Mouse (Mus musculus): ENCODE data around the gene Kcnk2. TPM values are rescaled to one million over a fixed set of nuclear protein-coding genes. Genes with fewer than 3 reads are reported as not detected.

Gene Kcnk2
- polyA plus RNA-seq, 1 experiment from 2014 or later = 7.9 TPM

- H3K27ac ChIP-seq (replicated peaks) = no peak overlapping the region
- no peak overlapping the region for H3K9ac ChIP-seq
- WGBS = 53% methylated on average over 4 of the region's 4 CpGs
- H3K36me3 ChIP-seq = no peaks in the 10 kb centered on the region
- H3K9me3 ChIP-seq (replicated peaks) = no peaks in the 10 kb centered on the region
- no peak overlapping the region for H3K4me3 ChIP-seq (replicated peaks)
- no peak for ATAC-seq (ENCODE audit: insufficient number of reproducible peaks, low FRiP score, low TSS enrichment, low read depth)
- no peaks in the 10 kb centered on the region for H3K27me3 ChIP-seq
- peaks cover 10% of the 10 kb centered on the region; the same call in 1 of the 2 replicates for H3K4me1 ChIP-seq
- no peak overlapping the region for H3K4me2 ChIP-seq (replicated peaks)
Measured at GRCm38 (mm10) chr1:189403139-189403538, 1.1 kb upstream of the Kcnk2 start.

DNA sequence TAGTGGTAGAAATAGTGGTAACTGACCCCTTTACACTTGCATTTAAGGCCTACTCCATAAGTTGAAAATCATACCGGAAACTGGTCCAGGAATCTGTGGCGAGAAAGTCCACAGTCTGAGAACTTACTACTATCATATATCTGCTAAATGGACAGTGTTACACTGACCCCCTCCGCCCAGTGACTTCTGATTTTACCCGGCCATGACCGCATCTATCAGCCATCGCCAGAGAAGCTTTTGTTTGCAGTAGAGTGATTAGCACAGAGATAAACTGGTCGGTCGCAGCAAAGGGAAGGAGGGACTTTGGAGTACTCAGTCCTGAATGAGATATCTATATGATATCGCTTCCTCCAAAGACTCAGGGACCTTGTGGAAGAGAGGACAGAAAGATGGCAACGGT, 15.2 kb downstream of the Kcnk2 start:
- no peak for ATAC-seq (ENCODE audit: insufficient number of reproducible peaks, low FRiP score, low TSS enrichment, low read depth)
- H3K27ac ChIP-seq (replicated peaks) = no peak overlapping the region
- no peaks in the 10 kb centered on the region for H3K9me3 ChIP-seq (replicated peaks)
- no peak overlapping the region for H3K4me2 ChIP-seq (replicated peaks)
- H3K4me3 ChIP-seq (replicated peaks) = no peak overlapping the region
- no peaks in the 10 kb centered on the region for H3K36me3 ChIP-seq
- no peaks in the 10 kb centered on the region for H3K4me1 ChIP-seq
- no peak overlapping the region for H3K9ac ChIP-seq
- 92% methylated on average over 10 of the region's 10 CpGs for WGBS
- no peaks in the 10 kb centered on the region for H3K27me3 ChIP-seq

- WGBS = 76% methylated on average over 2 of the region's 2 CpGs
- H3K36me3 ChIP-seq = no peaks in the 10 kb centered on the region
- no peak overlapping the region for H3K9ac ChIP-seq
- H3K9me3 ChIP-seq (replicated peaks) = no peaks in the 10 kb centered on the region
- no peaks in the 10 kb centered on the region for H3K4me1 ChIP-seq
- H3K27ac ChIP-seq (replicated peaks) = no peak overlapping the region
- H3K4me2 ChIP-seq (replicated peaks) = no peak overlapping the region
- ATAC-seq (ENCODE audit: insufficient number of reproducible peaks, low FRiP score, low TSS enrichment, low read depth) = no peak
- H3K27me3 ChIP-seq = no peaks in the 10 kb centered on the region
- H3K4me3 ChIP-seq (replicated peaks) = no peak overlapping the region
Measured at GRCm38 (mm10) chr1:189386141-189386540, 15.9 kb downstream of the Kcnk2 start.

GRCm38 (mm10) chr1:189367722-189368121, 34.4 kb downstream of the Kcnk2 start:
- Histone ChIP-seq H3K27me3 (no peaks in the 10 kb centered on the region), H3K4me2 (replicated peaks) (no peak overlapping the region), H3K9ac (no peak overlapping the region), H3K9me3 (replicated peaks) (no peaks in the 10 kb centered on the region), H3K27ac (replicated peaks) (no peak overlapping the region), H3K36me3 (no peaks in the 10 kb centered on the region), H3K4me1 (no peaks in the 10 kb centered on the region), H3K4me3 (replicated peaks) (no peak overlapping the region)
- WGBS = 59% methylated on average over 4 of the region's 4 CpGs
- no peak for ATAC-seq (ENCODE audit: insufficient number of reproducible peaks, low FRiP score, low TSS enrichment, low read depth)

GRCm38 (mm10) chr1:189364188-189364587, 37.9 kb downstream of the Kcnk2 start:
- Histone ChIP-seq H3K27me3 (no peaks in the 10 kb centered on the region), H3K27ac (replicated peaks) (no peak overlapping the region), H3K4me3 (replicated peaks) (no peak overlapping the region), H3K4me2 (replicated peaks) (no peak overlapping the region), H3K9ac (no peak overlapping the region), H3K9me3 (replicated peaks) (no peaks in the 10 kb centered on the region), H3K36me3 (no peaks in the 10 kb centered on the region), H3K4me1 (no peaks in the 10 kb centered on the region)
- no peak for ATAC-seq (ENCODE audit: insufficient number of reproducible peaks, low FRiP score, low TSS enrichment, low read depth)
- WGBS = 64% methylated on average over 5 of the region's 5 CpGs

DNA sequence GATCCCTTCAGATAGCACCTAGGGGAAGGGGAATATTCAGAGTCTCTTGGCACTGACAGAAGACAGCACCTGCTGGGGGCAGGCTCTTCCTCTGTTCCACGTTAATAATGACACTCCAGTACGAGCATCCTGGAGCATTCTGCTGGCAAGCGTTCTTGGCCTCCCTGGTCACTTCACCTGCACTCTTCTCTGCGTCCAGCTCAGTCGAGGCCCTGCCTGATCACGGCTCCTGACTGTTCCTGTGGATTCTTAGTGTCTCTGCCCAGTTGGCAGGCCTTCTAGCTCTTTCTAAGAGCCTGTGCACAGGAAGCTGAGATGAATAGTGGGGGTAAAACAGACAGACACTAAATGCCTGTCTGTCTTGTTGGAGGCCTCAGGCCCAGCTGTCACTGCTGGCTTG, 39.5 kb downstream of the Kcnk2 start:
- WGBS = 57% methylated on average over 6 of the region's 6 CpGs

GRCm38 (mm10) chr1:189359699-189360098, 42.4 kb downstream of the Kcnk2 start:
- Histone ChIP-seq H3K27me3 (no peaks in the 10 kb centered on the region), H3K9ac (no peak overlapping the region), H3K9me3 (replicated peaks) (no peaks in the 10 kb centered on the region), H3K4me2 (replicated peaks) (no peak overlapping the region), H3K27ac (replicated peaks) (no peak overlapping the region), H3K36me3 (no peaks in the 10 kb centered on the region), H3K4me1 (no peaks in the 10 kb centered on the region), H3K4me3 (replicated peaks) (no peak overlapping the region)
- 59% methylated on average over 4 of the region's 4 CpGs for WGBS
- ATAC-seq (ENCODE audit: insufficient number of reproducible peaks, low FRiP score, low TSS enrichment, low read depth) = no peak; the same call in 1 of the 2 replicates

More for the DNA sequence above, 39.5 kb downstream of the Kcnk2 start:
- Histone ChIP-seq H3K27ac (replicated peaks) (no peak overlapping the region), H3K4me3 (replicated peaks) (no peak overlapping the region), H3K4me1 (no peaks in the 10 kb centered on the region), H3K4me2 (replicated peaks) (no peak overlapping the region), H3K27me3 (no peaks in the 10 kb centered on the region), H3K9ac (no peak overlapping the region), H3K36me3 (no peaks in the 10 kb centered on the region), H3K9me3 (replicated peaks) (no peaks in the 10 kb centered on the region)
- ATAC-seq (ENCODE audit: insufficient number of reproducible peaks, low FRiP score, low TSS enrichment, low read depth) = no peak

- no peaks in the 10 kb centered on the region for H3K4me1 ChIP-seq
- no peak overlapping the region for H3K27ac ChIP-seq (replicated peaks)
- no peaks in the 10 kb centered on the region for H3K36me3 ChIP-seq
- no peaks in the 10 kb centered on the region for H3K9me3 ChIP-seq (replicated peaks)
- H3K4me3 ChIP-seq (replicated peaks) = no peak overlapping the region
- 62% methylated on average over 1 of the region's 1 CpGs for WGBS
- H3K4me2 ChIP-seq (replicated peaks) = no peak overlapping the region
- H3K27me3 ChIP-seq = no peaks in the 10 kb centered on the region
- ATAC-seq (ENCODE audit: insufficient number of reproducible peaks, low FRiP score, low TSS enrichment, low read depth) = no peak
- no peak overlapping the region for H3K9ac ChIP-seq
Measured at GRCm38 (mm10) chr1:189353887-189354286, 48.2 kb downstream of the Kcnk2 start.

- Histone ChIP-seq H3K27ac (replicated peaks) (no peak overlapping the region), H3K27me3 (no peaks in the 10 kb centered on the region), H3K4me2 (replicated peaks) (no peak overlapping the region), H3K9ac (no peak overlapping the region), H3K9me3 (replicated peaks) (no peaks in the 10 kb centered on the region), H3K4me1 (no peaks in the 10 kb centered on the region), H3K36me3 (no peaks in the 10 kb centered on the region), H3K4me3 (replicated peaks) (no peak overlapping the region)
- WGBS = 88% methylated on average over 6 of the region's 6 CpGs
- no peak for ATAC-seq (ENCODE audit: insufficient number of reproducible peaks, low FRiP score, low TSS enrichment, low read depth)
Measured at GRCm38 (mm10) chr1:189351804-189352203, 50.3 kb downstream of the Kcnk2 start.

DNA sequence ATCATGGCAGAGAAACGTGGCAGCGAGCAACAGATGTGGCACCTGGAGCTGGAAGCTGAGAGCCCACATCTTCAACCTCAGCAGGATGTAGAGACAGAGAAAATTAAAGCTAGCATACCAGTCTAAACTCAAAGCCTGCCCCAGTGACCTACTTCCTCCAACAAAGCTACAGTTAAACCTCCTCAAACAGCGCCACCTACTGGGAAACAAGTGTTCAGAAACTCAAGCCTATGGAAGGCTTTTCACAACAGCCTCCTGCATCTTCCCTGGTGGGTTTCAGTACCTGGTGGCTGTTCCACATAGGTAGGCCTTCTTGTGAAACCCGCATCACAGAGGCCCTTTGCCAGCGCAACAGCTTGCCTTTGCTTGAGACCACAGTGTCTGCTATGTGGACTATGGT, 52.9 kb downstream of the Kcnk2 start:
- Histone ChIP-seq H3K36me3 (no peaks in the 10 kb centered on the region), H3K4me1 (no peaks in the 10 kb centered on the region), H3K9me3 (replicated peaks) (no peaks in the 10 kb centered on the region), H3K4me2 (replicated peaks) (no peak overlapping the region), H3K4me3 (replicated peaks) (no peak overlapping the region), H3K27me3 (0 out of 2 replicates have a peak, but pooled peaks cover 2% of the 10 kb centered on the region), H3K9ac (no peak overlapping the region), H3K27ac (replicated peaks) (no peak overlapping the region)
- no peak for ATAC-seq (ENCODE audit: insufficient number of reproducible peaks, low FRiP score, low TSS enrichment, low read depth)
- 87% methylated on average over 5 of the region's 5 CpGs for WGBS

- ATAC-seq (ENCODE audit: insufficient number of reproducible peaks, low FRiP score, low TSS enrichment, low read depth) = no peak
- Histone ChIP-seq H3K9me3 (replicated peaks) (no peaks in the 10 kb centered on the region), H3K27me3 (peaks cover 10% of the 10 kb centered on the region), H3K27ac (replicated peaks) (no peak overlapping the region), H3K4me1 (peaks cover 11% of the 10 kb centered on the region; the same call in 1 of the 2 replicates), H3K4me3 (replicated peaks) (no peak overlapping the region), H3K4me2 (replicated peaks) (no peak overlapping the region), H3K9ac (no peak overlapping the region), H3K36me3 (no peaks in the 10 kb centered on the region)
- WGBS = 58% methylated on average over 5 of the region's 5 CpGs
Measured at GRCm38 (mm10) chr1:189345166-189345565, 56.9 kb downstream of the Kcnk2 start.

Measured in embryonic facial prominence, embryonic 15.5 days (tissue).